Mouse (Mus musculus) forebrain, embryonic 11.5 days (tissue): ENCODE data around the gene Kncn. TPM values are rescaled to one million over a fixed set of nuclear protein-coding genes. Genes with fewer than 3 reads are reported as not detected.

Experiments used
- ATAC-seq: fragments of 200-750 bp; cut with Nextera tagmentation; replicated peaks from 2 replicates; pipeline ENCODE4 v1.8.0; 2017; ENCODE audit warnings: moderate TSS enrichment; ENCODE audit not compliant: low FRiP score
- DNase-seq: peaks from one replicate; pipeline ENCODE4 v3.0.0-alpha.2; 2017; ENCODE audit warnings: low spot score
- H3K27ac ChIP-seq: fragments of 300-500 bp; sonication (generic); 2 replicates; pipeline ENCODE4 v1.5.1; 2014; ENCODE audit warnings: low read depth, low read length
- H3K27me3 ChIP-seq: fragments of 300-500 bp; sonication (generic); 2 replicates; pipeline ENCODE4 v1.6.1; 2014; ENCODE audit warnings: mild to moderate bottlenecking, low read length, mixed read lengths; ENCODE audit not compliant: control insufficient read depth, insufficient read depth
- H3K36me3 ChIP-seq: fragments of 300-500 bp; sonication (generic); 2 replicates; pipeline ENCODE4 v1.6.1; 2014; ENCODE audit warnings: mild to moderate bottlenecking, low read length, moderate library complexity, mixed read lengths; ENCODE audit not compliant: control insufficient read depth, insufficient read depth
- H3K4me1 ChIP-seq: fragments of 300-500 bp; sonication (generic); replicated peaks from 2 replicates; pipeline ENCODE4 v1.6.1; 2014; ENCODE audit warnings: low read length, mixed read lengths; ENCODE audit not compliant: control insufficient read depth, insufficient read depth
- H3K4me2 ChIP-seq: fragments of 300-500 bp; sonication (generic); 2 replicates; pipeline ENCODE4 v1.6.1; 2014; ENCODE audit warnings: low read depth, mild to moderate bottlenecking, low read length, moderate library complexity, mixed read lengths; ENCODE audit not compliant: severe bottlenecking
- H3K4me3 ChIP-seq: fragments of 300-500 bp; sonication (generic); 2 replicates; pipeline ENCODE4 v1.5.1; 2014; ENCODE audit warnings: low read depth, low read length
- H3K9ac ChIP-seq: fragments of 300-500 bp; sonication (generic); 2 replicates; pipeline ENCODE4 v1.6.1; 2014; ENCODE audit warnings: low read length
- H3K9me3 ChIP-seq: fragments of 300-500 bp; sonication (generic); 2 replicates; pipeline ENCODE4 v1.6.1; 2016; ENCODE audit warnings: low read length, mixed read lengths; ENCODE audit not compliant: control insufficient read depth
- WGBS: fragments of 180-500 bp; shearing (Covaris S2); extraction: QIAGEN DNeasy Blood & Tissue Kit; methylation state at CpG from one replicate; pipeline ENCODE4 v1.1.7; 2014; 5-methylcytosine and 5-hydroxymethylcytosine counted together
- polyA plus RNA-seq: library from polyadenylated mRNA; unstranded; fragments of >200 nt; fragmentation: Nextera tagmentation; extraction: Ambion mirVana; gene quantifications from 2 replicates; pipeline ENCODE4 v1.2.1, GENCODE M21; 2014

Gene Kncn
- polyA plus RNA-seq, 1 experiment from 2014 or later: not detected

GRCm38 (mm10) chr4:115885846-115886245, 1.6 kb downstream of the Kncn start:
- WGBS: 80% methylated on average over 3 of the region's 3 CpGs
- no peak overlapping the region for H3K9ac ChIP-seq
- H3K36me3 ChIP-seq: no peaks in the 10 kb centered on the region
- DNase-seq: no peak
- H3K4me3 ChIP-seq: no peak overlapping the region
- no peak overlapping the region for H3K4me2 ChIP-seq
- H3K27ac ChIP-seq: no peak overlapping the region
- ATAC-seq: no peak
- no peaks in the 10 kb centered on the region for H3K9me3 ChIP-seq
- H3K27me3 ChIP-seq: peaks cover 12% of the 10 kb centered on the region
- H3K4me1 ChIP-seq: peaks cover 10% of the 10 kb centered on the region

GRCm38 (mm10) chr4:115886875-115887274, 2.7 kb downstream of the Kncn start:
- peaks cover 23% of the 10 kb centered on the region for H3K27me3 ChIP-seq
- H3K9ac ChIP-seq: no peak overlapping the region
- no peak overlapping the region for H3K27ac ChIP-seq
- no peaks in the 10 kb centered on the region for H3K9me3 ChIP-seq
- peaks cover 6% of the 10 kb centered on the region for H3K4me1 ChIP-seq
- ATAC-seq (no peak), DNase-seq (no peak)
- WGBS: 46% methylated on average over 1 of the region's 1 CpGs
- no peak overlapping the region for H3K4me2 ChIP-seq
- H3K4me3 ChIP-seq: no peak overlapping the region
- H3K36me3 ChIP-seq: no peaks in the 10 kb centered on the region

- Histone ChIP-seq H3K9ac (peak overlapping the region; percentile 25), H3K27ac (no peak overlapping the region), H3K9me3 (no peaks in the 10 kb centered on the region), H3K36me3 (no peaks in the 10 kb centered on the region), H3K27me3 (peaks cover 28% of the 10 kb centered on the region), H3K4me2 (peak overlapping the region; percentile 67), H3K4me1 (peaks cover 6% of the 10 kb centered on the region), H3K4me3 (peak overlapping the region; percentile 24)
- WGBS: 9% methylated on average over 6 of the region's 6 CpGs
- ATAC-seq (0 out of 2 replicates have a peak, but pooled peaks have one; percentile 45), DNase-seq (no peak)
These were observed 5.9 kb downstream of the Kncn start for GRCm38 (mm10) chr4:115890066-115890465.

DNA sequence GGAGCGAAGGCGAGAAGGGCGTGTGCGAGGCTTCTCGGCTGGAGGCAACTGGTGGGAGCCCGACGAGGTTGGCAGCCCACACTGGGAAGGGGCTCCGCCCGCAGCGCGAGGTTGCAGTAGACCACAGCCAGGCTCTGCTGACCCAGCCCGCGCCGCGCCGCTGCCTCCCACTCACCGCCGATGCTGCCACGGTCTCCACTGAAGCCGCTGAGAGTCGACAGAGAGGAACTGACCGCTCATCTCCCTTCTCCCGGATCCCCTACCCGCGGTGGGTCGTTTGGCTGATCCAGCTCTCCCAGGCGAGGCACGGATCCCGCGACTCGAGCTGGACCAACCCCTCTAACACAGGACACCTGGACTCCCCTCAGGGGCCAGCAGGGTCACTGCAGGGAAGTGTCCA, 6.4 kb downstream of the Kncn start, which contains the start of gene 6430628N08Rik:
TSS of gene 6430628N08Rik (plus strand) at position 113 of the 400 bp plus-strand sequence.
- ATAC-seq (peak; percentile 27; the same call in 1 of the 2 replicates), DNase-seq (peak; percentile 63)
- Histone ChIP-seq H3K36me3 (no peaks in the 10 kb centered on the region), H3K4me2 (peak within 1 kb of the TSS; percentile 67), H3K9me3 (no peaks in the 10 kb centered on the region), H3K27ac (no peak within 1 kb of the TSS), H3K9ac (peak within 1 kb of the TSS; percentile 25), H3K27me3 (peaks cover 31% of the 10 kb centered on the region), H3K4me3 (peak within 1 kb of the TSS; percentile 24), H3K4me1 (peaks cover 6% of the 10 kb centered on the region)
- WGBS: 1% methylated on average over 27 of the region's 31 CpGs

DNA sequence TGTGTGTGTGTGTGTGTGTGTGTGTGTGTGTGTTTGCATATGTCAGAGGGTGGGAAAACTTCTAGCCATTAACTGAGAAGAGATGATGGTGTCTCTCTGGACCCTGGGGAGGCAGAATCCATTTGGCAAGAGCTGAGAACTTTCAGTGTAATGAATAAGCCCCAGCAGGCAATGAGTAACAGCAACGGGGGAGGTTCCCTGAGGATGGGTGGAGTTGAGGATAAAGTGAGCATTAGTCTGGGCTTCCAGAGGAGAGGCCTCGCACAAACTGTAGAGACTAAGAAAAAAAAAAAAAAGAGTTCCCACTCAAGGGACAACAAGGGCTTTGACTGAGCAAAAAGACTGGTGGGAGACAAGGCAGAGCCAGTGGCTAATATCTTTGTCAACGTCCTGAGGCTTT, 10.1 kb downstream of the Kncn start:
- Histone ChIP-seq H3K9me3 (no peaks in the 10 kb centered on the region), H3K27me3 (peaks cover 62% of the 10 kb centered on the region)
- 9% methylated on average over 3 of the region's 3 CpGs for WGBS

DNA sequence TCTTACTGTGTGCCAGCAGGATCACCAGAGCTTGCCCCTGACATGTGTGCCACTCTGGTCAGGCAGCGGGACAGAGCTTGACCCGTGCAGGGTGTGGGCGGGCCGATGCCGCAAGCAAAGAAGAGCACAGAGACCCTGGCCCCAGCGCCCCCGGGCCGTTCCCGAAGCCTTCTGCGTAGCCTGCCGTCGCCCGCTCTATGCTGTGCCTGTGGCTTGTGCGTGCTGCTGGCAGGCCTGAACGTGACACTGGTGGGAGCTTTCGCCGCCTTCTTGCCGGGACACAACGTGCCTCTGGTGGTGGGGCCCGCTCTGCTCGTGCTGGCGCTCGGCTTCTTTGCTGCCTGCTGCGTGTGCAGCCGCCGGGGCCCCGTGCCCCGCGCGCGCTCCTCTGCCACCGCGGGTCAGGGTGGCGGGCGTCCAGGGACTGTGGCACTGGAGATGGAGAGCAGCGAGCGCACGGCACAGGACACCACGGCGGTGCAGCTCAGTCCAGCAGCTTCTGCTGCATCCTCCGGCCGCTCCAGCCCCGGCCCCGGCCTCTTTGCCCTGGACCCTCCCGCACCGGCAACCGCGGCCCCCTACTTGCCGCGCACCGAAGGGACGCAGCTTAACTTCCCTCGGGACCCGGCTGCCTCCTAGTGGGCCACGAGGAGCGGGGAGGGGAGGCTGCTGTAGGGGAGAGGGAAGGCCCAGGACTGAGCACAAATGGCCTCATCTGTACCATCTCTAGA, 13.9 kb downstream of the Kncn start:
- Histone ChIP-seq H3K9ac (peak overlapping the region; percentile 65), H3K4me3 (peak overlapping the region; percentile 39), H3K4me2 (peak overlapping the region; percentile 85), H3K9me3 (no peaks in the 10 kb centered on the region), H3K36me3 (no peaks in the 10 kb centered on the region), H3K27me3 (peaks cover 65% of the 10 kb centered on the region), H3K4me1 (peaks cover 10% of the 10 kb centered on the region; the same call in 1 of the 2 replicates), H3K27ac (no peak overlapping the region)
- peak; percentile 69 for ATAC-seq
- WGBS: 2% methylated on average over 51 of the region's 56 CpGs
- peak; percentile 78 for DNase-seq

More for the DNA sequence above, 10.1 kb downstream of the Kncn start:
- no peak for DNase-seq
- H3K36me3 ChIP-seq: no peaks in the 10 kb centered on the region
- H3K4me1 ChIP-seq: peaks cover 17% of the 10 kb centered on the region
- no peak overlapping the region for H3K4me2 ChIP-seq
- ATAC-seq: no peak
- no peak overlapping the region for H3K9ac ChIP-seq
- no peak overlapping the region for H3K27ac ChIP-seq
- no peak overlapping the region for H3K4me3 ChIP-seq

- DNase-seq: peak; percentile 89
- no peak for ATAC-seq
- Histone ChIP-seq H3K36me3 (no peaks in the 10 kb centered on the region), H3K4me2 (no peak overlapping the region), H3K9me3 (no peaks in the 10 kb centered on the region), H3K4me1 (peaks cover 23% of the 10 kb centered on the region), H3K9ac (no peak overlapping the region), H3K4me3 (no peak overlapping the region), H3K27ac (no peak overlapping the region), H3K27me3 (peaks cover 82% of the 10 kb centered on the region)
- 22% methylated on average over 5 of the region's 5 CpGs for WGBS
These were observed 18.6 kb downstream of the Kncn start for GRCm38 (mm10) chr4:115902816-115903215.

GRCm38 (mm10) chr4:115904375-115904774, 20.2 kb downstream of the Kncn start:
- no peak overlapping the region for H3K4me3 ChIP-seq
- WGBS: 1% methylated on average over 12 of the region's 12 CpGs
- peaks cover 16% of the 10 kb centered on the region for H3K4me1 ChIP-seq
- H3K4me2 ChIP-seq: no peak overlapping the region
- H3K9me3 ChIP-seq: no peaks in the 10 kb centered on the region
- peaks cover 77% of the 10 kb centered on the region for H3K27me3 ChIP-seq
- no peak overlapping the region for H3K27ac ChIP-seq
- no peaks in the 10 kb centered on the region for H3K36me3 ChIP-seq
- DNase-seq (peak; percentile 70), ATAC-seq (peak; percentile 69)
- no peak overlapping the region for H3K9ac ChIP-seq

DNA sequence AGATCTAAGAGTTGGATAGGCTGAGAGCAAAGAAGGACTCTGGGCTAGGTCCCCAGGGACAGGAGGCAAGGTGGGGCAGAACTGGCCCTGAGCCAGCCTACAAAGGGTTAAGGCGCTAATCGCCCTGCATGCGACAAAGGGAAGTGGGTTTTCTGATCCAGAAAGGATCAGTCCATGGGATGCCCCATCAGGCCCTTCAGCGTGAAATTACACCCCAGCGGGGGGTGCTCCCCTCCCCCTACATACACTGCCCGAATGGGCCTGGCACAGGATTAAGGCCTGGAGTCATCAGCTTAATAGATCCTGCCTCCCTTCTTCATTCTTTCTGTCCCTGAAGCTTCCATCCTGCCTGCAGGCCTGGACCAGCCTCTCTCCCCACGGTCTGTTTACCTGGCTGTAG, 21.5 kb downstream of the Kncn start:
- WGBS: under 1% methylated on average over 7 of the region's 7 CpGs
- H3K9ac ChIP-seq: 0 out of 2 replicates have a peak overlapping the region, but pooled peaks have one; percentile 31
- H3K4me1 ChIP-seq: peaks cover 16% of the 10 kb centered on the region
- no peak overlapping the region for H3K4me2 ChIP-seq
- H3K27ac ChIP-seq: no peak overlapping the region
- no peaks in the 10 kb centered on the region for H3K36me3 ChIP-seq
- ATAC-seq (peak; percentile 45), DNase-seq (peak; percentile 67)
- no peaks in the 10 kb centered on the region for H3K9me3 ChIP-seq
- no peak overlapping the region for H3K4me3 ChIP-seq
- H3K27me3 ChIP-seq: peaks cover 66% of the 10 kb centered on the region
